Mouse (Mus musculus) testis, adult 2 months (tissue): ENCODE results near the gene Arhgap24.

Experiments used
- CTCF ChIP-seq: fragments of 200-500 bp; IDR thresholded peaks from 2 replicates; pipeline ENCODE4 v1.5.1; 2012; ENCODE audit warnings: low read depth, mild to moderate bottlenecking, inconsistent platforms, low read length, moderate library complexity; ENCODE audit not compliant: control insufficient read depth, insufficient read depth, insufficient replicate concordance
- POLR2A ChIP-seq: fragments of 200-500 bp; IDR thresholded peaks from 2 replicates; pipeline ENCODE4 v1.6.1; 2012; ENCODE audit warnings: low read depth, mild to moderate bottlenecking, inconsistent platforms, low read length, moderate library complexity; ENCODE audit not compliant: control insufficient read depth

GRCm38 (mm10) chr5:102626671-102627070, 145.5 kb downstream of the Arhgap24 start:
- no peak for TF ChIP-seq CTCF
- no peak for TF ChIP-seq POLR2A
